Mouse (Mus musculus) MEL (cell line): ENCODE results near the gene Zmiz1.

ENCODE experiments used
- CTCF ChIP-seq, 3 experiments: IDR thresholded peaks in 2 of 3; conservative IDR thresholded peaks in 1 of 3; 2 replicates each; pipeline ENCODE4 v1.5.1; 2011 to 2012; ENCODE audit warnings: low read length in 3 of 3, low read depth in 2 of 3, mild to moderate bottlenecking in 2 of 3, improper control_type of control experiment in 1 of 3, inconsistent platforms in 1 of 3, mixed read lengths in 1 of 3, moderate library complexity in 1 of 3; ENCODE audit not compliant: control insufficient read depth in 1 of 3, insufficient read depth in 1 of 3, poor library complexity in 1 of 3, severe bottlenecking in 1 of 3
- EP300 ChIP-seq, 2 experiments: IDR thresholded peaks; 2 replicates each; pipeline ENCODE4 v1.6.1; 2011; ENCODE audit warnings: improper control_type of control experiment in 2 of 2, low read length in 2 of 2, low read depth in 1 of 2, mild to moderate bottlenecking in 1 of 2
- GATA1 ChIP-seq: IDR thresholded peaks from 2 replicates; pipeline ENCODE4 v1.6.1; 2011; ENCODE audit warnings: low read depth, low read length, improper control_type of control experiment
- MAFK ChIP-seq: IDR thresholded peaks from 2 replicates; pipeline ENCODE4 v1.6.1; 2011; ENCODE audit warnings: low read depth, mild to moderate bottlenecking, low read length, improper control_type of control experiment, borderline replicate concordance
- NRF1 ChIP-seq: IDR thresholded peaks from 2 replicates; pipeline ENCODE4 v1.6.1; 2014; ENCODE audit warnings: low read depth, mild to moderate bottlenecking, inconsistent platforms, low read length, improper control_type of control experiment, moderate library complexity; ENCODE audit not compliant: poor library complexity, insufficient read depth, severe bottlenecking
- POLR2A ChIP-seq, 2 experiments: IDR thresholded peaks; 2 replicates each; pipeline ENCODE4 v1.6.1; 2011 to 2012; ENCODE audit warnings: low read length in 2 of 2, mild to moderate bottlenecking in 2 of 2, control low read depth in 1 of 2, improper control_type of control experiment in 1 of 2, low read depth in 1 of 2, moderate library complexity in 1 of 2; ENCODE audit not compliant: control insufficient read depth in 1 of 2, insufficient read depth in 1 of 2, poor library complexity in 1 of 2
- TAL1 ChIP-seq: IDR thresholded peaks from 2 replicates; pipeline ENCODE4 v1.6.1; 2012; ENCODE audit warnings: mild to moderate bottlenecking, inconsistent platforms, low read length, moderate library complexity, mixed read lengths
- TBP ChIP-seq: IDR thresholded peaks from 2 replicates; pipeline ENCODE4 v1.8.0; 2011; ENCODE audit warnings: low read depth, low read length, improper control_type of control experiment
- USF2 ChIP-seq, 2 experiments: IDR thresholded peaks; 2 replicates each; pipeline ENCODE4 v1.6.1; 2011 to 2012; ENCODE audit warnings: improper control_type of control experiment in 2 of 2, low read length in 2 of 2, borderline replicate concordance in 1 of 2, inconsistent platforms in 1 of 2, low read depth in 1 of 2, mild to moderate bottlenecking in 1 of 2; ENCODE audit not compliant: insufficient read depth in 1 of 2
- ZNF384 ChIP-seq: IDR thresholded peaks from 2 replicates; pipeline ENCODE4 v1.6.1; 2012; ENCODE audit warnings: low read depth, mild to moderate bottlenecking, inconsistent platforms, low read length, improper control_type of control experiment

- no peak for TF ChIP-seq USF2 (IDR thresholded peaks at IDR 0.05; ENCODE audit: borderline replicate concordance in 1 of 2, insufficient read depth in 1 of 2, low read depth in 1 of 2, low read length in 2 of 2)
- TF ChIP-seq CTCF (IDR thresholded peaks at IDR 0.05 in 2 of 3, conservative IDR thresholded peaks at IDR 0.05 in 1 of 3; ENCODE audit: control insufficient read depth in 1 of 3, insufficient read depth in 1 of 3, low read depth in 2 of 3, low read length in 3 of 3, poor library complexity in 1 of 3, severe bottlenecking in 1 of 3): no peak
- no peak for TF ChIP-seq GATA1
- TF ChIP-seq POLR2A (IDR thresholded peaks at IDR 0.05; ENCODE audit: control insufficient read depth in 1 of 2, insufficient read depth in 1 of 2, low read depth in 1 of 2, low read length in 2 of 2, poor library complexity in 1 of 2): no peak
- TF ChIP-seq TAL1: no peak
- TF ChIP-seq EP300 (IDR thresholded peaks at IDR 0.05; ENCODE audit: low read depth in 1 of 2, low read length in 2 of 2): no peak
- no peak for TF ChIP-seq MAFK
- no peak for TF ChIP-seq TBP
- no peak for TF ChIP-seq NRF1
- TF ChIP-seq ZNF384: no peak
These were observed 228.3 kb downstream of the Zmiz1 start for GRCm38 (mm10) chr14:25686983-25687901.
